Mouse (Mus musculus) macrophage (primary cell): ENCODE results near the gene Ccni. TPM values are rescaled to one million over a fixed set of nuclear protein-coding genes. Genes with fewer than 3 reads are reported as not detected.

ENCODE experiments used
- H3K27ac ChIP-seq: fragments of 350-480 bp; formaldehyde crosslinking; 2 replicates; pipeline ENCODE4 v1.9.0; 2021
- H3K36me3 ChIP-seq: fragments of 350-480 bp; formaldehyde crosslinking; 2 replicates; pipeline ENCODE4 v1.9.0; 2021; ENCODE audit errors: inconsistent target
- H3K4me3 ChIP-seq: fragments of 350-480 bp; formaldehyde crosslinking; 2 replicates; pipeline ENCODE4 v1.9.0; 2021; ENCODE audit errors: inconsistent target
- H3K79me2 ChIP-seq: fragments of 350-480 bp; formaldehyde crosslinking; 2 replicates; pipeline ENCODE4 v1.9.0; 2021; ENCODE audit errors: inconsistent target
- WGBS: methylation state at CpG from one replicate; pipeline ENCODE4 v1.1.7; 2026; ENCODE audit warnings: inconsistent platforms; ENCODE audit not compliant: missing documents; 5-methylcytosine and 5-hydroxymethylcytosine counted together
- polyA plus RNA-seq: library from polyadenylated mRNA; stranded (reverse); fragments of 250-400 nt; gene quantifications from 3 replicates; pipeline ENCODE4 v1.2.4, GENCODE M21; 2018; ENCODE audit warnings: inconsistent platforms
- total RNA-seq, 78 experiments: library from RNA; depleted of rRNA; stranded (reverse); fragments of 250-400 nt; gene quantifications; 1 replicate in 9 of 78; 2 replicates in 24 of 78; 3 replicates in 43 of 78; 4 replicates in 2 of 78; pipeline ENCODE4 v1.2.4; 2018; ENCODE audit warnings: inconsistent platforms in 56 of 78

The Ccni gene
- 10 to 100 TPM; 22.9 to 71.5 (median 44.0) TPM for total RNA-seq (2018; cell fraction: chromatin; rRNA removed)
- total RNA-seq (2018; cell fraction: cytosol; rRNA removed): 100 to 1,000 TPM in 25 of 26 experiments, 10 to 100 TPM in 1; 92.7 to 174 (median 124) TPM
- 10 to 100 TPM; 42.4 to 80.2 (median 60.2) TPM for total RNA-seq (2018; cell fraction: nucleus; rRNA removed)
- polyA plus RNA-seq: 104 to 136 TPM (median 120 TPM) in 3 replicates

DNA sequence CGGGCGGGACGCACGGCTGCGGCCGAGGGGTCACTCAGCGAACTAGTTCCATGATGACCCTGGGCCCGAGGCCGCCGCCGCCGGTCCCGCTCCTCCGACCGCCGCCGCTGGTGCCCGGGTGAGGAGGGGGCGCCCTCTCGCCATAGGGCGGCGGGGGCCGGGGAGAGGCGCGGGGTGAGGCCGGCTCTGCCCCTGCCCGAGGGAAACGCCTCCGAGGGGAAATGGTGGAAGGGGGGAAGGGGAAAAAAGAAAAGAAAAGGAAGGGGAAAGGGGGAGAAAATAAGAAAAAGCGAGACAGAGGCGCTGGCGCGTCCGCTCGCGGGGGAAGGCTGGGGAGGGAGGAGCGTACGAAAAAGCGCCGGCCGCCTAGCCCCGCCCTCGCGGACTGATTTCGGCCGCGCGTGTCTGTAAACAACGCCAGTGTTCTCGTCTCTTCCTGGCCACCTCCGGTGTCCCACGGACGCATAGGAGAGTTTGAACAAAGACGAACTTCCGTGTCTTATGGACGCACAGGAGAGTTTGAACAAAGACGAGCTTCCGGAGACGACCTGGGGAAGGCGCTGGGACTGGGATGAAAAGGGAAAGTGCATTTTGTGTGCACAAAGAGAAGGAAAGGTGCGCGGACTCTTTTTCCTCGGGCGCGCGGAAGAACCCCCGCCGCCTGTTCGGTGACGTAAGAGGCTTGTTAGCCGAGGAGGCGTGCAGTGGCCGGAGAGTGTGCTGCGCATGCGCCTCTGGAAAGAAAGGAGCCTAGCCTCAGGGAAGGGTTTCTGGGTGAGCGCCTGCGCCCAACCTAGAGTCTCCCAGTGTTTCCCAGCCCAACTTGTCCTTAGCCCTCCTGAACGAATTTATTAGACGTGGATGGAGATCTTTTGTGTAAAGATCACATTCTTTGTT is at the start of gene Ccni, which contains the start of gene 2010109A12Rik:
TSS of gene Ccni (minus strand) at position 387 of the 897 bp plus-strand sequence.
TSS of gene 2010109A12Rik (plus strand) at position 410 of the 897 bp plus-strand sequence.
- peaks cover 43% of the 10 kb centered on the region for H3K79me2 ChIP-seq
- WGBS: under 1% methylated on average over 58 of the region's 79 CpGs
- peaks cover 4% of the 10 kb centered on the region; the same call in 1 of the 2 replicates for H3K36me3 ChIP-seq
- peak within 1 kb of the TSS; percentile 75 for H3K27ac ChIP-seq
- H3K4me3 ChIP-seq: peak within 1 kb of the TSS; percentile 53

DNA sequence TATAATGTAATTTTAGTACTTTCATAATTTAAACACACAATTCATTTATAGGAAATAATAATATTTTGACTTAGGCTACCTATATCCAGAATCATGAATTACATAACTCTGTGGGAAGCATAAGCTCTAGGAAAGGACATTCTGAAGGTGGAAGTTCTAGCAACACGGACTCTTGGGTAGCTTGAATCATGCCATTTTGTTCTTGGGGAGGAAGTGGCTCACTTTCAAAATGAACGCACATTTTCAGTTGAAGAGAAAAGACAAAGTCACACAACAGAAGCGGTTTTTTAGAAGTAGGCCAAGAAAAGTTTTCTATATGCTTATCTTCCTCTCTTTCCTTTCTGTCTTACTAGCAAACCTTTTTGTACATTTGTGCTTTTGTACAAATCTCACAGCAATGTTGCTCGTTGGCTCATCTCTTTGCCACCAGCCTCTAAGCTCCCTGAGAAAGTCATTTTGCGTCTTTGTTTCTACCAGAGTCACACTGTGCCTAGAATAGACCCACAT is 49.5 kb upstream of the Ccni start:
- Histone ChIP-seq H3K4me3 (no peak overlapping the region), H3K79me2 (no peaks in the 10 kb centered on the region), H3K27ac (no peak overlapping the region), H3K36me3 (no peaks in the 10 kb centered on the region)
- WGBS: 79% methylated on average over 5 of the region's 5 CpGs

DNA sequence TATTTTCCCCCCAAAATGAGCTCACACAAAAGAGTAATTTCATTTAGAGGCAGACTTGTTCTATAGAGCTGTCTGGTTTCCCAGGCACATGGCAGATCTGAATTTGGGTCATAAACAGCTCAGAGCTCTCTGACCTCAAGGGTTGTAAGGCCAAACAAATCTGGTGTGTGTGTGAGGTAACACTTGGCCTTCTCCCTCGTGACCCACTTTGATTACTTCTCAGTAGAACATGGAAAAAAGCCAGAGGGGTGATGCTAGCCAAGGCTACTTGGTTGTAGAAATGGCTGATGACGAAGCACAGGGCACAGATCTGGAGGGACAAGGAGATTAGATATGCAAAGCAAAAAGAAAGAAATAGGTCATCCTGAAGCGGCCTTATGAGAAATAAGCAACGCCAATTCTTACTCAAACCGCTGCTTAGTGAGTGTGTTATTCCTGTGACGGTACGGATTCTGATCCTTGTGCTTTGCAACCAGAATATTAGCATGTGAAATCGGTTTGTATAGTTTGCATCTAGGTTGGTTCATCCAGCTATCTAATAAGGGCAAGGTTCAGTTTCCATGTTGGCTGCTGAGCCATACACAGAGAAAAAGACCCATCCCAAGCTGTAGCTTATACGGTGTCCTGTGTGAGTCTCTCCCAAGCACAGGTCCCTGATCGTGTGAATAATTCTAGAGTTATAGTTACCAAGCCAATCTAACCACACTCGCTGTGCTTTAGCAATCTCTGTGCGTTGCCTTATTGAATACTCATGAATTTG is 44.9 kb upstream of the Ccni start:
- no peak overlapping the region for H3K4me3 ChIP-seq
- H3K79me2 ChIP-seq: no peaks in the 10 kb centered on the region
- no peaks in the 10 kb centered on the region for H3K36me3 ChIP-seq
- no peak overlapping the region for H3K27ac ChIP-seq
- WGBS: 93% methylated on average over 12 of the region's 12 CpGs

DNA sequence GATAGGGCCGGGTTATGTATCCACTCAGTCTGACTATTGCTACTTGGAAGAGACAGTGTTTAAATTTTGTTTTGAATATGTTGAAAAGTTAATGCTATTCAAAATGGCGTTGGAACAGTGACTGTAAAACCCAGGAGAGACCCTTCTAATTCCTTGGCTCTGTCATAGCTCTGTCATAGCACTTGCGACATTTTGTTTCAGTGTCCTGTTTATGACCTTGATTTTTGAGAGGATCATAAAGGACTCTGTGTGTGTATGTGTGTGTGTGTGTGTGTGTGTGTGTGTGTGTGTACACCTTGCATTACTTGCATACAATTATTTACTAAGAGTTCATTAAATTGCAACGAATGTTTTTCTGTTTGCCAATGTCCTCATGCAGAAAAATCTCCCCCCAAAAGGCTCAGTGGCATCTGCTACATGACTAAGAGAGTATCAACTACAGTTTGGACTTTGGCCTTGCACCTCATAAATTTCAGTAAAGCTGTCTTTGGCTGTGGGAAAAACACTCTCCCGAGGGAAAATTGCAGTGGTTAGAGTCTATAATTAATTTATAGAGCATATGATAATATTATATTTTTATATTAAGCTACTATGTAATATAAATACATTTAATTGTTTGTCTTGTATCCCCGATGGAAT is 43.8 kb upstream of the Ccni start:
- Histone ChIP-seq H3K4me3 (no peak overlapping the region), H3K27ac (no peak overlapping the region), H3K79me2 (no peaks in the 10 kb centered on the region), H3K36me3 (no peaks in the 10 kb centered on the region)
- 87% methylated on average over 6 of the region's 6 CpGs for WGBS

DNA sequence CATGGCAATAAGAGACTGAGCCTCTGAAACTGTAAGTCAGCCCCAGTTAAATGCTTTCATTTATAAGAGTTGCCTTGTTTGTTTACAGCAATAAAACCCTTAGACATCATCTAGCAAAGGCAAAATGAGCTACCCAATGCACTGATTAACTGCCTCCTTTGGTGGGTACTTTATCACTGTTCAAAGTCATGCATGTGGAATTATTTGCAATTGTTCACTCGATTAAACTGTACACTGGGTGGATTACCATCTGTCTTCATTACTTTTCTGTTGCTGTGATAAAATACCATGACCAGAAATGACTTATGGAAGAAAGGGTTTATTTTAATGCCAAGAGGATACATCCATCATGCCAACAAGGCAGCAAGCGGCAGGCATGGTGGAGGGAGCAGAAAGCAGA is 39.0 kb upstream of the Ccni start:
- no peak overlapping the region for H3K4me3 ChIP-seq
- 47% methylated on average over 2 of the region's 2 CpGs for WGBS
- H3K79me2 ChIP-seq: no peaks in the 10 kb centered on the region
- no peaks in the 10 kb centered on the region for H3K36me3 ChIP-seq
- no peak overlapping the region for H3K27ac ChIP-seq

DNA sequence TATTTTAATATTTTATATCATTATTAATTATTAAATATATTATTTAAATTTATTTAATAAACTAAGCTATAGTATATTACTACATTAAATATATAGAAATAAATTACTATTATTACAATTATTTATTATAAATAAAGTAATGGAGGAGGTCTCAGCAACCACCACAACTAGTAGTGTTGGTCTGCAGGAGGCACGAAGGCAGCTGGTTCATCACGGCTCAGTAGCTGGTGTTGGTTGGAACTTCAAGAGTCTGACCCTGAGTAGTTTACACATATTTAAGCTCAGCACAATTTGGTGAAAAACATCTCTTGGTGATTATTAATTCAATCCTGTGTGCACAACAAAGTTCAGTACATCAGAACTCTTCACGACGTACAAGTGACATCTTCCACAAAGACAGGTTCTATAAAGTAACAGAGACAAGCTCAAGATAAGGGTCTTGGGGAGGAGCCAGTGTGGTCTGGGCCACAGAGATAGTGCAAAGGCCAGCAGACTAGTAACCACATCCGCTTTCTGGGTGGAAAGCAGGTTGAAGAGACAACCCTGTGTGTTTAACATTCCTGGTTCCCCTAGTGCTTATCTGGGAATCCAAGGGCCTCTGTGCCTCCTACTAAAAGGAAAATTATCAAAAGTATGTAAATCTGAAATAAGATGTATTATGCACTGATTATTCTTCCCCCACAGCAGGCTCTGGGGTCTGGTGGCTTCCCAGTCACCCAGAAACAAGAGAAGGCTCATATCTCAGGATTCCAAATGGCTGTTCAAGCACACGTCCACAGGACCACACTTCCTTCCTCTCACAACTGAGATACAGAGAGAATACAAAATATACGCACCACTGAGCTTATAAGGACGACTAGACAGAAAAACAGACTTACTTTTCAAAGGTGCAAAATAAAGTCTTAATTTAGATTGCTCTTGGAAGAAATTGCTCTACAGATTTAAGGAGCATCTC is 33.6 kb upstream of the Ccni start:
- H3K79me2 ChIP-seq: no peaks in the 10 kb centered on the region
- H3K4me3 ChIP-seq: no peak overlapping the region
- no peaks in the 10 kb centered on the region for H3K36me3 ChIP-seq
- WGBS: 20% methylated on average over 8 of the region's 8 CpGs
- H3K27ac ChIP-seq: no peak overlapping the region

DNA sequence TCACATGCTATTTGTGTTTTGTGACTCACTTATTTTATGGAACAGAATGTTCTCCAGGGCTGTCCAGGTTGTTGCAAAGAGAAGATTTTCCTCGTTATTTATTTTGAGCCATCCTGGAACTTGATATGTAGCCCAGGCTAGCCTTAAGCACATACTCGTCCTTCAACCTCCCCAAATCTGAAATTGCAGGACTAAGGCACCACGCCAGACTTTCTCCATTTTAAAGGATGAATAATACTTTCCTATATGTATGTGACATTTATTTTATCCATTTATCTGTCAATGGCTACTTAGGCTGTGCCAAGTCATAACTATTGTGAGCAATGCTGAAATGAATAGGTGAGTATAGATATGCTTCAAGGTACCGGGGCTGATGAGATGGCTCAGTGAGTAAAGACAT is 30.2 kb upstream of the Ccni start:
- Histone ChIP-seq H3K4me3 (no peak overlapping the region), H3K27ac (no peak overlapping the region), H3K79me2 (no peaks in the 10 kb centered on the region), H3K36me3 (no peaks in the 10 kb centered on the region)
- WGBS: 89% methylated on average over 4 of the region's 4 CpGs

DNA sequence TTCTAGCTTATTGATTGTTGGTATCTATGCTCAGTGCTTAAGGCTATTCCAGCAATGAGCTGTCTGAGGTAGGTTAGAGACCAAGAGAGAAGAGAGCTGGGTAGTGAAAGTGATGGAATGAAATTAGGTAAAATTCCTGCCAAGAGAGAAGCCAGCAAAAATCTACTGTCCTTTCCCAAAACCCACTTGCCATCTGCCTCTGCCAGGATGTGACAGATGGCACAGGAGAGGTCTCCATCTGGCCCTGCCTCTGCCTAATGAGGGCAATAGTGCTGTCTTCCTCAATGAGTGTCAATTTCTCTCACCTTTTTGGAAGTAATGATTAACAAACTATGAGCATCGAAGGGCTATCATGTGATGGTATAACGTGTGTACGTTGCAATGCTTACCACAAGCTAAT is 29.6 kb upstream of the Ccni start:
- H3K36me3 ChIP-seq: no peaks in the 10 kb centered on the region
- H3K79me2 ChIP-seq: no peaks in the 10 kb centered on the region
- WGBS: 100% methylated on average over 3 of the region's 3 CpGs
- H3K27ac ChIP-seq: no peak overlapping the region
- no peak overlapping the region for H3K4me3 ChIP-seq

DNA sequence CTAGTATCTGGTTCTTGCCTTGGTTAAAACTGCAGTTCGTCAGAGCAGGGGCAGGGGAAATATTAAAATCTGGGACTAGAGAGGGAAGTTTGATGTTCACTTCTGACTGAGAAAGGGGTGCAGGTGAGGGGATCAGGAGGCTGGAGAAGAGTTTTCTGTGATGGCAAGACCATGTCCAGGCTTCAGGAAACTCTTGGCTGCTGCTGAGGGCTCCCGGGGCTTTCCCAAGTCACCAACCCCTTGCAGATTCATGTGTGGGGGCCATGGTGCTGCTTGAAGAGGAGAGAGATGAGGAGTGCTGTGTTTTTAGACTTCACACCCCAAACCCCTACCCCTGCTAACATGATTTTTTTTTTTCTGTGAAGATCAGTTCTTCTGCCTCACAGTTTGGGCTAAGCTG is 28.3 kb upstream of the Ccni start:
- Histone ChIP-seq H3K79me2 (no peaks in the 10 kb centered on the region), H3K4me3 (no peak overlapping the region), H3K27ac (no peak overlapping the region), H3K36me3 (no peaks in the 10 kb centered on the region)
- WGBS: 95% methylated on average over 2 of the region's 2 CpGs

DNA sequence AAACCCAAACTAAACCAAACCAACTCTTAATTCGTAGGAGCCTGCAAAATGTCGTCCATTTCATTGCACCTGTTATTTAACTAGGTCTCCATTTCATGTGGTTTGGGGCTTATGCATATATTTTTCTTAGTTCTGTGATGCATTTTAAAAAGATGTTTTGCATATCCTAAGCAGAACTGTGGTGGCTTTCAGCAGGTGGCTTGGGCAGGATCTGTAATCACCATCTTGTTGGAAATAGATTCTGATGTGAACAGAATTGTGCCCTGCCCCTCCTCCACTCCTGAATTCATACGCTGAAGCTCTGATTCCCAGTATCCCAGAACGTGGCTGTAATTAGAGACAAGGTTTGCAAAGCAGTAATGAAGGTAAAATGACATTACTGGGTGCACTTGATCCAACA is 27.8 kb upstream of the Ccni start:
- 89% methylated on average over 4 of the region's 4 CpGs for WGBS
- no peak overlapping the region for H3K27ac ChIP-seq

DNA sequence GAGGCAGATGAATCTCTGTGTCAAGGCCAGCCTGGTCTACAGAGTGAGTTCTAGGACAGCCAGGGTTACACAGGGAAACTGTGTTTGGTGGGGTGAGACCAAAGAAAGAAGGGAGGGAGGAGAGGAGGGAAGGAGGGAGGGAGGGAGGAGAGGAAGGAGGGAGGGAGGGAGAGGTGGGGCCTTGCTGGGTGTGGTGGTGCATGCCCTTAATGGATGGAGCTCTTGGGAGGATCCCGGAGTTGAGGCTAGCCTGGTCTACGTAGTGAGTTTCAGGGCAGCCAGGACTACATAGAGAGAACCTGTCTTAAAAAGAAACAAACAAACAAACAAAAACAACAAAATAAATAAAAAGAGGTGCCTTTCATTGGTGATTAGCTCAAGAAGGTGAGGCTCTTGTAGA is 26.5 kb upstream of the Ccni start:
- H3K27ac ChIP-seq: no peak overlapping the region
- no peaks in the 10 kb centered on the region for H3K36me3 ChIP-seq
- H3K79me2 ChIP-seq: no peaks in the 10 kb centered on the region
- 89% methylated on average over 1 of the region's 2 CpGs for WGBS
- no peak overlapping the region for H3K4me3 ChIP-seq

More for the DNA sequence above, 27.8 kb upstream of the Ccni start:
- Histone ChIP-seq H3K79me2 (no peaks in the 10 kb centered on the region), H3K4me3 (no peak overlapping the region), H3K36me3 (no peaks in the 10 kb centered on the region)

DNA sequence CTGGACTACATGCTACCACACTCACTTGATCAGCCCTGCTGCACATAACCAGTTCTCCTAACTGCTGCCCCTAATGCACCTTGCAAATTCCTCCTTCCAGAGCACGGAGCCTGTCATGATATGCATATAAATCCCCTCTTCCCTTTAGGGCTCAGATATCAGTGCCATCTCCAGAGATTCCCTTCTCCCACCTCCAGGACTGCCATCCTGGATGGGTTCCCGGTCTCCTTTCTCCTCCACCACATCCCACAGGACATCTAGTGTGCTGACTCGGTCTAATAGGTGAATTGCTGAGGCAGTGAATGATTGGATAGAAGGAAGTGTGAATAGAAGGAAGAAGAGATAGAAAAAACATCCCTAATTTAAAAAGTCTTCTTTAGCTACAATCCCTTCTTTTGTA is 25.4 kb upstream of the Ccni start:
- Histone ChIP-seq H3K27ac (no peak overlapping the region), H3K36me3 (no peaks in the 10 kb centered on the region), H3K79me2 (no peaks in the 10 kb centered on the region), H3K4me3 (no peak overlapping the region)
- WGBS: 85% methylated on average over 3 of the region's 3 CpGs

DNA sequence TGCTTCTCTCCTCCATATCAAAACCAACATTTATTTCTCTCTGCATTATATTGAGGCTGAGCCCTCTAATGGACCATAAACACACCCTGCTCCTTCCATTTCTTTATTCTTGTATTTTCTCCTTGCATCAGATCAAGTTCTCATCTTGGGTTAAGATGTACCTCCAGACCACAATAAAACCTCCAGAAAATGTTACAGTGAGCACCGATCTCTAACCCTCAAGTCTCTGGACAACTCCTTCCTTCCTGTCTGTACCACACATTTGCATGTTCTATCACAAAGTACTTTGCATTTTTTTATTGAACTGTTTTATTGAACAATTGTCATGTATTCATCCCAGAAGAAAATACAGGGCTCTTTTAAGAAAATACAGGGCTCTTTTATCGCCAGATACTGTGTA is 23.2 kb upstream of the Ccni start:
- WGBS: 51% methylated on average over 2 of the region's 2 CpGs
- no peak overlapping the region for H3K27ac ChIP-seq
- no peaks in the 10 kb centered on the region for H3K79me2 ChIP-seq
- no peaks in the 10 kb centered on the region for H3K36me3 ChIP-seq
- no peak overlapping the region for H3K4me3 ChIP-seq
